Mouse (Mus musculus): ENCODE measurements around the gene Nnat.

DNA sequence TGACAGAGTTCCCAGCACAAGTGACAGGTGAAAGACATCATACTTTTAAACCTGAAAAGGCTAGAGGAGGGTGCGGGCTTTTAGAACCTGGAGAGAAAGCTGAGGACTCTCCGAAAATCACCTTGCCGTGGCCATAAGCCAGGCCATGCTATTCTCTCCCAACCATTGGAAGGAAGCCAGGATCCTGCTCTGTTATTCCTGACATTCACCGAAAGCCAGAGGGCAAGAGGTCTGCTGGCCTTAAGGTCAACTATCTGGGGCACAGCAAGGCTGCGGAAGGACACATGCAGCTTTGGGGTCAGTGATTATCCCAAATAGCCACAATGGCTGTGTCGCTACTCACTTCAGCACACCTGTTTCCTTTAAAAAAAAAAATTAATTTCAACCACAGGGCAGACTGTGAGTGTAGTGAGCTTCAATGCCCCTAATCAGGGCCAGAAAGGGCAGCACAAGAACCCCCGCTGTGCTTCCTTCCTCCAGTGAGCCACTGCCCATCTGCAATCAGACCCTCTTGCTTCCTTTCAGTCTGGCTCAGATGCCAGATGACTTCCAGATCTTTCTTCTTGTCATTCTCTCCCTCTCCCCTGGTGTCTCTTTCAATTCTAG lies 23.3 kb upstream of the Nnat start:
- no peak for TF ChIP-seq CTCF (IDR thresholded peaks at IDR 0.05; ENCODE audit: insufficient read depth, low read length)
- no peak for TF ChIP-seq POLR2A (IDR thresholded peaks at IDR 0.05; ENCODE audit: borderline replicate concordance, extremely low read depth, low read depth, low read length)

Data from lung, adult 2 months (tissue).